In the genomic region with DNA sequence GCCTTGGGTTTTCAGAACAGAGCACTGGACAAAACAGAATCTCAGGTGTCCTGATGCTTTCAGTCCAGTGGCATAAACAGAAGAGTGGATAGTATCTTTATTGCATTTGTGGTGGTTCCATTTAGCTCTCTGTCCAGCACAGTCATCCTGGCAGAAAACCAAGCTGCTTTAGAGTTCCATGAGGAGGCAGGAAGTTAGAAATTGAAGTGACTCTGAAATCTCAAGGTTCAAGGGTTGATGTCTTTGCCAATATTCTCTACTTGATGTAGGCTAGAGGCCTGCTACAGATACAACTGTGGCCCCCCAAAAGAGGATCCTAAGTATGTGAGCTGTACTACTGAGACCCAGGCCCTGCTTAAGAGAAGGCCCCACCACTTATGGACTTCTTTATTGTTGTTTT, we compare ENCODE assay signal across 18 mouse cellular contexts. TPM values are rescaled to one million over a fixed set of nuclear protein-coding genes. Genes with fewer than 3 reads are reported as not detected.
DNase-seq lines count a peak whose midpoint lies in the region; ATAC-seq and TF ChIP-seq lines count a peak whose summit lies in the region.
"Had no signal": no experiment of that assay in that cellular context is flagged by ENCODE, and none has a peak within 500 bp of the region (broad histone marks: within the 10 kb centered on the region; RNA-seq: fewer than 3 reads in every experiment).

No protein-coding gene starts in this region.

- intact Hi-C loops in gastrocnemius, adult 2 months (cut with DNase I): loop anchor here (10.0 kb wide), 1 partner anchor 51 kb away; a partner anchor contains a TSS
- intact Hi-C loops in gastrocnemius, postnatal 36 days (cut with DNase I): no loop called here
- intact Hi-C loops in heart, postnatal 14 days (cut with DNase I): loop anchor here (5.0 kb wide), 1 partner anchor 54 kb away; a partner anchor contains a TSS

- peak overlapping the region; percentile 82 for H3K27ac ChIP-seq in gastrocnemius, adult 2 months
- no peak overlapping the region for H3K27ac ChIP-seq in heart, embryonic 10.5 days
- peak overlapping the region; percentile 4; the same call in 1 of the 2 replicates for H3K27ac ChIP-seq in spleen, adult 2 months (ENCODE audit: insufficient read depth, low read length)
- peak overlapping the region; percentile 74 for H3K27ac ChIP-seq in olfactory bulb, adult 2 months (ENCODE audit: insufficient read depth, low read depth, low read length)
- no peak overlapping the region for H3K27ac ChIP-seq in midbrain, embryonic 14.5 days (replicated peaks; ENCODE audit: low read depth, low read length)
- H3K27ac ChIP-seq: embryonic facial prominence, embryonic 15.5 days; hindbrain, embryonic 12.5 days; limb, embryonic 10.5 days; neural tube, embryonic 13.5 days had no signal

- TF ChIP-seq POLR2A in spleen, adult 2 months (IDR thresholded peaks at IDR 0.05; ENCODE audit: low read depth, low read length): no peak
- TF ChIP-seq POLR2A in olfactory bulb, adult 2 months (IDR thresholded peaks at IDR 0.05; ENCODE audit: insufficient read depth, low read depth, low read length): no peak

- DNase-seq in gastrocnemius, adult 2 months: no peak
- DNase-seq in gastrocnemius, postnatal 36 days: no peak
- DNase-seq in heart, postnatal 14 days: peak; percentile 6 to 39
- no peak for DNase-seq in heart, embryonic 10.5 days (ENCODE audit: low spot score)
- DNase-seq in spleen, adult 2 months (ENCODE audit: low read depth in 1 of 2, low spot score in 2 of 2): no peak
- no peak for DNase-seq in spleen, postnatal 36 days (ENCODE audit: low spot score in 2 of 2)
- no peak for DNase-seq in midbrain, embryonic 14.5 days
- DNase-seq: kidney, adult 18-20 months; liver, postnatal 0 days; thymus, adult 18-20 months; thymus, postnatal 4 days had no signal

- TF ChIP-seq CTCF in gastrocnemius, adult 2 months (IDR thresholded peaks at IDR 0.05): no peak
- no peak for TF ChIP-seq CTCF in spleen, adult 2 months (IDR thresholded peaks at IDR 0.05; ENCODE audit: extremely low read depth, insufficient read depth, insufficient read length, insufficient replicate concordance)
- TF ChIP-seq CTCF in olfactory bulb, adult 2 months (IDR thresholded peaks at IDR 0.05; ENCODE audit: insufficient read depth, low read depth, low read length): no peak

- no peak overlapping the region for H3K4me3 ChIP-seq in gastrocnemius, adult 2 months
- no peak overlapping the region for H3K4me3 ChIP-seq in heart, embryonic 10.5 days
- no peak overlapping the region for H3K4me3 ChIP-seq in spleen, adult 2 months (ENCODE audit: extremely low read depth, insufficient read depth, insufficient read length)
- no peak overlapping the region for H3K4me3 ChIP-seq in olfactory bulb, adult 2 months (ENCODE audit: insufficient read depth, low read depth, low read length)
- H3K4me3 ChIP-seq in midbrain, embryonic 14.5 days (replicated peaks; ENCODE audit: low read depth, low read length): no peak overlapping the region
- H3K4me3 ChIP-seq: embryonic facial prominence, embryonic 15.5 days; hindbrain, embryonic 12.5 days; limb, embryonic 10.5 days; neural tube, embryonic 13.5 days had no signal

- H3K4me1 ChIP-seq in heart, embryonic 10.5 days: no peaks in the 10 kb centered on the region
- H3K4me1 ChIP-seq in spleen, adult 2 months (ENCODE audit: control insufficient read depth, insufficient read depth, insufficient read length): no peaks in the 10 kb centered on the region
- peaks cover 5% of the 10 kb centered on the region; the same call in 1 of the 2 replicates for H3K4me1 ChIP-seq in olfactory bulb, adult 2 months (ENCODE audit: control insufficient read depth, insufficient read depth, low read length)
- no peaks in the 10 kb centered on the region for H3K4me1 ChIP-seq in midbrain, embryonic 14.5 days (ENCODE audit: control insufficient read depth, insufficient read depth, low read length)
- H3K4me1 ChIP-seq: embryonic facial prominence, embryonic 15.5 days; hindbrain, embryonic 12.5 days; limb, embryonic 10.5 days; neural tube, embryonic 13.5 days had no signal

- no peaks in the 10 kb centered on the region for H3K36me3 ChIP-seq in heart, embryonic 10.5 days
- no peaks in the 10 kb centered on the region for H3K36me3 ChIP-seq in spleen, adult 2 months (ENCODE audit: control insufficient read depth, insufficient read depth, low read length)
- no peaks in the 10 kb centered on the region for H3K36me3 ChIP-seq in midbrain, embryonic 14.5 days (ENCODE audit: control insufficient read depth, insufficient read depth, low read length)
- H3K36me3 ChIP-seq: embryonic facial prominence, embryonic 15.5 days; hindbrain, embryonic 12.5 days; limb, embryonic 10.5 days; neural tube, embryonic 13.5 days had no signal

- H3K9me3 ChIP-seq in heart, embryonic 10.5 days: no peaks in the 10 kb centered on the region
- H3K9me3 ChIP-seq in midbrain, embryonic 14.5 days (ENCODE audit: control insufficient read depth, low read length): no peaks in the 10 kb centered on the region
- H3K9me3 ChIP-seq: embryonic facial prominence, embryonic 15.5 days; hindbrain, embryonic 12.5 days; limb, embryonic 10.5 days; neural tube, embryonic 13.5 days had no signal

- H3K4me2 ChIP-seq in midbrain, embryonic 14.5 days (ENCODE audit: low read length): no peak overlapping the region
- H3K4me2 ChIP-seq: embryonic facial prominence, embryonic 15.5 days; hindbrain, embryonic 12.5 days; midbrain, embryonic 11.5 days; neural tube, embryonic 13.5 days had no signal

- peaks cover 9% of the 10 kb centered on the region; the same call in 1 of the 2 replicates for H3K27me3 ChIP-seq in heart, embryonic 10.5 days (ENCODE audit: insufficient read depth, poor library complexity, severe bottlenecking)
- no peaks in the 10 kb centered on the region for H3K27me3 ChIP-seq in spleen, adult 2 months (ENCODE audit: control insufficient read depth, insufficient read depth, low read length)
- H3K27me3 ChIP-seq in midbrain, embryonic 14.5 days (ENCODE audit: control insufficient read depth, insufficient read depth, low read length): no peaks in the 10 kb centered on the region
- H3K27me3 ChIP-seq: embryonic facial prominence, embryonic 15.5 days; hindbrain, embryonic 12.5 days; neural tube, embryonic 13.5 days had no signal

- H3K9ac ChIP-seq in midbrain, embryonic 14.5 days (replicated peaks; ENCODE audit: low read length): no peak overlapping the region
- H3K9ac ChIP-seq: embryonic facial prominence, embryonic 15.5 days; hindbrain, embryonic 12.5 days; liver, postnatal 0 days; neural tube, embryonic 13.5 days had no signal

- no peak for ATAC-seq in midbrain, embryonic 14.5 days (ENCODE audit: low FRiP score, low TSS enrichment)
- ATAC-seq: forebrain, embryonic 16.5 days; liver, postnatal 0 days had no signal

RNA-seq across cellular contexts. Expression of a gene that starts 55.8 kb away (rescaled TPM):
- total RNA-seq in gastrocnemius, adult 2 months (2021): 1 to 10 TPM; 1.5 to 2.0 TPM
- 1 to 10 TPM; 1.4 to 2.3 TPM for total RNA-seq in gastrocnemius, postnatal 36 days (2021)
- total RNA-seq in heart, postnatal 14 days (2021): 10 to 100 TPM in 1 of 2 experiments, 1 to 10 TPM in 1; 9.9 to 11.3 TPM
- polyA plus RNA-seq in heart, embryonic 10.5 days (2016; fragmentation: Nextera tagmentation; extraction: Ambion mirVana): 1.1 and 1.6 TPM in 2 replicates
- 2.6 and 3.8 TPM in 2 replicates for polyA plus RNA-seq in spleen, adult 2 months (2012; rRNA removed)
- not detected in 2 replicates for polyA plus RNA-seq in olfactory bulb, adult 2 months (2012; ENCODE audit: insufficient read depth, insufficient read length, low replicate concordance, missing spikeins)
- polyA plus RNA-seq in midbrain, embryonic 14.5 days (2014; fragmentation: Nextera tagmentation; extraction: Ambion mirVana): 6.7 and 8.6 TPM in 2 replicates

Comparison
In these comparisons a context has a peak if more than half of its experiments do, and no peak if none do; other contexts are left out.
1. DNase-seq: peak in heart, postnatal 14 days (2 of 2); none in gastrocnemius, adult 2 months (single experiment), gastrocnemius, postnatal 36 days (0 of 2), heart, embryonic 10.5 days (single experiment), spleen, adult 2 months (0 of 2), spleen, postnatal 36 days (0 of 2) and midbrain, embryonic 14.5 days (single experiment).
2. H3K27ac ChIP-seq: peak in gastrocnemius, adult 2 months (single experiment), spleen, adult 2 months (single experiment) and olfactory bulb, adult 2 months (single experiment); none in heart, embryonic 10.5 days (single experiment) and midbrain, embryonic 14.5 days (single experiment).